Mouse (Mus musculus): ENCODE measurements around the gene Ccnk. TPM values are rescaled to one million over a fixed set of nuclear protein-coding genes. Genes with fewer than 3 reads are reported as not detected.

Gene Ccnk
- polyA plus RNA-seq, 1 experiment, result 29.1 TPM

DNA sequence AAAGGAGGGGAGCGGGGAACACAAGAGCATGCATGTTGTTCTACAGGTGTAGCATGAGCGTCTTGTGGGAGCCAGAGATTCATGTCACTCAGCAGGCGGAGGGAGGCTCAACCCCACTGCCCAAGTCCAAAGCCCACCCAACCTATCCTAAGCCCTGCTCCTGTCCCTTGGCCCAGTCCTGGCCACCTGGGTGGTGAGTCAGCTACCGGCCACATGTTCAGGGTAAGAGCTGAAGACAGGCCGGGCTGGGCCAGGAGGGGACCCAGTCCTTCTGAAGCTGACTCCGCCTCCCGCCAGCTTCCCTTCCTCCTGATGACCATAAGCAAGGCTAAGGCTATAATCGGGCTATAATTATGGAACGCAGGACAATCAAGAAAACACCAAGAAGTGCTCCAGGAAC is 28.8 kb downstream of the Ccnk start:
- TF ChIP-seq TCF12 (IDR thresholded peaks at IDR 0.05; ENCODE audit: insufficient read depth, poor library complexity, severe bottlenecking) (no peak), MYOD1 (IDR thresholded peaks at IDR 0.05; ENCODE audit: control insufficient read depth in 1 of 3, insufficient read length in 2 of 3, low read depth in 2 of 3) (no peak), POLR2A (IDR thresholded peaks at IDR 0.05; ENCODE audit: insufficient read length, low read depth) (no peak), MYOG (IDR thresholded peaks at IDR 0.05; ENCODE audit: control insufficient read depth in 1 of 3, insufficient read depth in 1 of 3, insufficient read length in 2 of 3, low read depth in 2 of 3) (no peak), POLR2AphosphoS2 (IDR thresholded peaks at IDR 0.05; ENCODE audit: insufficient read length, low read depth) (no peak), USF1 (IDR thresholded peaks at IDR 0.05; ENCODE audit: low read depth) (no peak), CEBPB (IDR thresholded peaks at IDR 0.05; ENCODE audit: insufficient read depth, poor library complexity, severe bottlenecking) (no peak), E2F4 (IDR thresholded peaks at IDR 0.05; ENCODE audit: insufficient read depth) (no peak), MAX (IDR thresholded peaks at IDR 0.05; ENCODE audit: low read depth) (no peak), REST (IDR thresholded peaks at IDR 0.05; ENCODE audit: insufficient read depth, insufficient read length) (no peak), SRF (IDR thresholded peaks at IDR 0.05; ENCODE audit: control insufficient read depth, insufficient read length, low read depth) (no peak), TCF3 (IDR thresholded peaks at IDR 0.05; ENCODE audit: insufficient read length, low read depth) (no peak)
- no peaks in the 10 kb centered on the region for H3K36me3 ChIP-seq (ENCODE audit: control insufficient read depth, insufficient read depth)
- H3K79me2 ChIP-seq (ENCODE audit: control insufficient read depth, insufficient read depth), result no peaks in the 10 kb centered on the region
- no peak overlapping the region for H3K4me3 ChIP-seq
- no peak overlapping the region for H3ac ChIP-seq (ENCODE audit: control insufficient read depth, insufficient read length)
- H3K27me3 ChIP-seq (ENCODE audit: control insufficient read depth, insufficient read depth, insufficient read length), result no peaks in the 10 kb centered on the region
- no peak overlapping the region for H3K4me2 ChIP-seq (ENCODE audit: low read depth)

DNA sequence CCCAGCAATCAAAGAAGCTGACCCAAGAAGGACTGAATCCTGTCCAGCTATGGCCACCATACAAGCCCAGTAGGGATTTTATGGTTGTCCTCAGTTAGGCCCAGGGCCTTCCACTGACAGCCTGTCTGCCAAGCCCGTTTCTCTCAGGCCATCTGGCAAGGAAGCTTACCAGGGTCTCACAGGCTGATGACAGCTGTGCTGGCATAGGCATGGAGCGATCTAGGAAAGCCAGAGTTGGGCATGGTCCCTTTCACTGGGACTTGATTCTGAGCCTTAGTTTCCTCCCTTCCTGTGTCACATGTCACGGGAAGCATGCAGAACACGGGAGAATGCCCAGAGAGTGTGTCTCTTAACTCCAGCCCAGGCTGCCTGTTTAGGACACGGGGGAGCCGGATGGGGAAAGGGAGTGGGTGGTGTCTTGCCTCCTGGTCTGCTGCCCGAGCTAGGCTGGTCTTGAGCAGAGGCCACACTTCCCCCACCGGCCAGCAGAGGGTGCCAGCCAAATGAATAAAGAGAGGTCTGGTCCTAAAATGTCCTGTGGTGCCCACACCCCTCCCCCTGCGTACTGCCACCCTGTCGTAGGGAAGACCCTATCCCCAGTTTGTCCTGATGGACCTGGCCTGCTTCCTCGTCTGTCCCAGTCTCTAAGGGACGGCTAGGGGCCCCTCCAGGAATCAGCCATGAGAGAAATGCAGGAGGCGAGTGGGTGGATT is 29.5 kb downstream of the Ccnk start:
- H3K79me2 ChIP-seq (ENCODE audit: control insufficient read depth, insufficient read depth), result no peaks in the 10 kb centered on the region
- no peak overlapping the region for H3K4me2 ChIP-seq (ENCODE audit: low read depth)
- TF ChIP-seq REST (IDR thresholded peaks at IDR 0.05; ENCODE audit: insufficient read depth, insufficient read length), result no peak
- peak in 1 of 3 experiments; percentile 39 for TF ChIP-seq MYOD1 (IDR thresholded peaks at IDR 0.05; ENCODE audit: control insufficient read depth in 1 of 3, insufficient read length in 2 of 3, low read depth in 2 of 3)
- TF ChIP-seq USF1 (IDR thresholded peaks at IDR 0.05; ENCODE audit: low read depth), result no peak
- no peaks in the 10 kb centered on the region for H3K27me3 ChIP-seq (ENCODE audit: control insufficient read depth, insufficient read depth, insufficient read length)
- no peaks in the 10 kb centered on the region for H3K36me3 ChIP-seq (ENCODE audit: control insufficient read depth, insufficient read depth)
- H3ac ChIP-seq (ENCODE audit: control insufficient read depth, insufficient read length), result no peak overlapping the region
- no peak overlapping the region for H3K4me3 ChIP-seq

DNA sequence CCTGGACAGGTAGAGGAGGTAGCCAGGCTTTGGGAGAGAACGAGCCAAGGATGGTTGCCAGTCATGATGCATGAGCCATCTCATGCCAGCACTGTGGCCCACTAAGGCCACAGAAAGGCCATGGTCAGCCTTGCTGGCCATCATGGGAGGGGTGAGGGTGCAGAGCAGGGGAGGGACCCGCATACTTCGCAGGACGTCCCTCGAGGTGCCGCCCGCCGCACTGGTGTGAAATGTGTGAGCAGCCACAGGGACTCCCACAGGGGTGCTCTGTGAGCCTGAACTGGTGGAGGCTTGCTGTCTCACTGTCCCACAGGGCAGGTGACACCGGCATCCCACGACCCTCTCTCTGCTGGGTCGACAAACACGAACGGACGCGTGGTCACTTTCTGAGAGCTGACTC is 31.2 kb downstream of the Ccnk start:
- H3ac ChIP-seq (ENCODE audit: control insufficient read depth, insufficient read length), result no peak overlapping the region
- H3K4me3 ChIP-seq, result no peak overlapping the region
- H3K36me3 ChIP-seq (ENCODE audit: control insufficient read depth, insufficient read depth), result no peaks in the 10 kb centered on the region
- no peak overlapping the region for H3K4me2 ChIP-seq (ENCODE audit: low read depth)
- TF ChIP-seq SRF (IDR thresholded peaks at IDR 0.05; ENCODE audit: control insufficient read depth, insufficient read length, low read depth) (no peak), E2F4 (IDR thresholded peaks at IDR 0.05; ENCODE audit: insufficient read depth) (no peak), MYOD1 (IDR thresholded peaks at IDR 0.05; ENCODE audit: control insufficient read depth in 1 of 3, insufficient read length in 2 of 3, low read depth in 2 of 3) (no peak), USF1 (IDR thresholded peaks at IDR 0.05; ENCODE audit: low read depth) (no peak), MAX (IDR thresholded peaks at IDR 0.05; ENCODE audit: low read depth) (no peak), POLR2A (IDR thresholded peaks at IDR 0.05; ENCODE audit: insufficient read length, low read depth) (no peak)
- H3K79me2 ChIP-seq (ENCODE audit: control insufficient read depth, insufficient read depth), result no peaks in the 10 kb centered on the region
- no peaks in the 10 kb centered on the region for H3K27me3 ChIP-seq (ENCODE audit: control insufficient read depth, insufficient read depth, insufficient read length)

DNA sequence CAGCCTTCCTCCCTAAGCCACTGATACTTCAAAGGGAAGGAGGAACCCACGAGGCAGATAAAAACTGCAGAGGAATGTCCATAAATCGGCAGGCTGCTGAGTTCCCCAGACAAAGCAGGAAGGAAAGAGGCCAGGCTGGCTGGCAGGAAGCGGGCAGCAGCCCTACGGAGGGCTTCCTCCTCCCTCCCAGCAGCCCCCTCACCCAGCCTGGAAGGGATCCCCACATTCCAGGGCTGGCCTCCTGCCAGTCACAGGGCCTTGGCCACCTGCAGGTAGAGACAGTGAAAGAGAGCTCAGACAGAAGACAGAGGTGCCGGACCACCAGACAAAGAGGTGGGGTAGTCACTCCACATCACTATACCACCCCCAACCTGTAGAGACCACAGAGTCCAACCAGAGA is 32.7 kb downstream of the Ccnk start:
- Histone ChIP-seq H3K27me3 (ENCODE audit: control insufficient read depth, insufficient read depth, insufficient read length) (no peaks in the 10 kb centered on the region), H3K36me3 (ENCODE audit: control insufficient read depth, insufficient read depth) (no peaks in the 10 kb centered on the region), H3K79me2 (ENCODE audit: control insufficient read depth, insufficient read depth) (no peaks in the 10 kb centered on the region), H3K4me2 (ENCODE audit: low read depth) (no peak overlapping the region), H3ac (ENCODE audit: control insufficient read depth, insufficient read length) (no peak overlapping the region), H3K4me3 (no peak overlapping the region)
- no peak for TF ChIP-seq MYOD1 (IDR thresholded peaks at IDR 0.05; ENCODE audit: control insufficient read depth in 1 of 3, insufficient read length in 2 of 3, low read depth in 2 of 3)

DNA sequence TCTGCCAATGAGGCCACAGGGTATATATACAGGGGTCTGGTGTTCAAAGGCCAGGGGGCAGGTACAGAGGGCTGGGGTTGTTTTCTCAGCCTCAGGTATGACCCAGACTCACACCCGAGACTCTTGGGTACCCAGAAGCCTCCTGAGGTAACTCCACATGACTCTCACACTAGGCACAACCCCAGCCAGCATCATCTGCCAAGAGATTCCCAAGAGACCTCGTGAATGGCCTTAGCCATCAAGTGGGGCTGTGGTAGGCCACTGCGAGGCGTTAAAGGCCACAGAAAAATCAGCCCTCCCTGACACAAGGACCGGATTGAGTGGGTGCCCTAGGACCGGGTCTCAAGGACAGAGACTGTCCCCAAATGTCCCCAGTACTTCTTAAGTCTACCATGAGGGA is 33.1 kb downstream of the Ccnk start:
- TF ChIP-seq MYOD1 (IDR thresholded peaks at IDR 0.05; ENCODE audit: control insufficient read depth in 1 of 3, insufficient read length in 2 of 3, low read depth in 2 of 3) (no peak), MYOG (IDR thresholded peaks at IDR 0.05; ENCODE audit: control insufficient read depth in 1 of 3, insufficient read depth in 1 of 3, insufficient read length in 2 of 3, low read depth in 2 of 3) (no peak), MAX (IDR thresholded peaks at IDR 0.05; ENCODE audit: low read depth) (no peak), USF1 (IDR thresholded peaks at IDR 0.05; ENCODE audit: low read depth) (no peak), TCF12 (IDR thresholded peaks at IDR 0.05; ENCODE audit: insufficient read depth, poor library complexity, severe bottlenecking) (no peak), TCF3 (IDR thresholded peaks at IDR 0.05; ENCODE audit: insufficient read length, low read depth) (no peak), E2F4 (IDR thresholded peaks at IDR 0.05; ENCODE audit: insufficient read depth) (no peak), REST (IDR thresholded peaks at IDR 0.05; ENCODE audit: insufficient read depth, insufficient read length) (no peak), POLR2A (IDR thresholded peaks at IDR 0.05; ENCODE audit: insufficient read length, low read depth) (no peak)
- Histone ChIP-seq H3ac (ENCODE audit: control insufficient read depth, insufficient read length) (no peak overlapping the region), H3K4me2 (ENCODE audit: low read depth) (no peak overlapping the region), H3K36me3 (ENCODE audit: control insufficient read depth, insufficient read depth) (no peaks in the 10 kb centered on the region), H3K4me3 (no peak overlapping the region), H3K27me3 (ENCODE audit: control insufficient read depth, insufficient read depth, insufficient read length) (no peaks in the 10 kb centered on the region), H3K79me2 (ENCODE audit: control insufficient read depth, insufficient read depth) (no peaks in the 10 kb centered on the region)

Data from myocyte (in vitro differentiated cells).